ENCODE assay signal across 15 mouse cellular contexts in genomic region chr9:41149896-41150295, GRCm38 (mm10). TPM values are rescaled to one million over a fixed set of nuclear protein-coding genes. Genes with fewer than 3 reads are reported as not detected.
DNase-seq lines count a peak whose midpoint lies in the region; ATAC-seq lines count a peak whose summit lies in the region.
"Had no signal": no experiment of that assay in that cellular context is flagged by ENCODE, and none has a peak within 500 bp of the region (broad histone marks: within the 10 kb centered on the region; RNA-seq: fewer than 3 reads in every experiment).

No protein-coding gene starts in this region.

- no peak for DNase-seq in heart, embryonic 10.5 days (ENCODE audit: low spot score)
- DNase-seq in heart, adult 8-10 months (ENCODE audit: low spot score): no peak
- DNase-seq in MEL-GATA-1-ER (ENCODE audit: extremely low read depth, low read depth): peak; percentile 90
- DNase-seq in hindbrain, embryonic 14.5 days (ENCODE audit: low spot score): no peak
- no peak for DNase-seq in thymus, postnatal 25 days
- no peak for DNase-seq in limb, embryonic 10.5 days (ENCODE audit: low spot score)
- DNase-seq in embryo, embryonic 11 days: no peak
- DNase-seq: adrenal gland, postnatal 14 days; heart, adult 2 months; kidney, postnatal 36 days; thymus, postnatal 36 days had no signal

- no peak overlapping the region for H3K9ac ChIP-seq in hindbrain, embryonic 14.5 days
- H3K9ac ChIP-seq: embryonic facial prominence, embryonic 13.5 days; lung, embryonic 15.5 days; midbrain, embryonic 15.5 days had no signal

- H3K9me3 ChIP-seq in heart, embryonic 10.5 days: no peaks in the 10 kb centered on the region
- no peaks in the 10 kb centered on the region for H3K9me3 ChIP-seq in hindbrain, embryonic 14.5 days (ENCODE audit: control insufficient read depth, low read length)
- H3K9me3 ChIP-seq in limb, embryonic 10.5 days (replicated peaks): no peaks in the 10 kb centered on the region
- H3K9me3 ChIP-seq: embryonic facial prominence, embryonic 13.5 days; lung, embryonic 15.5 days; midbrain, embryonic 15.5 days had no signal

- H3K4me3 ChIP-seq in heart, embryonic 10.5 days: no peak overlapping the region
- no peak overlapping the region for H3K4me3 ChIP-seq in hindbrain, embryonic 14.5 days (replicated peaks; ENCODE audit: low read length)
- no peak overlapping the region for H3K4me3 ChIP-seq in macrophage (ENCODE audit: inconsistent target)
- H3K4me3 ChIP-seq in limb, embryonic 10.5 days: no peak overlapping the region
- H3K4me3 ChIP-seq: embryonic facial prominence, embryonic 13.5 days; heart, adult 2 months; lung, embryonic 15.5 days; midbrain, embryonic 15.5 days had no signal

- peak overlapping the region; percentile 30; the same call in 1 of the 2 replicates for H3K27ac ChIP-seq in heart, embryonic 10.5 days
- H3K27ac ChIP-seq in hindbrain, embryonic 14.5 days: peak overlapping the region; percentile 22; the same call in 1 of the 2 replicates
- peak overlapping the region; percentile 60 for H3K27ac ChIP-seq in macrophage
- H3K27ac ChIP-seq in limb, embryonic 10.5 days: no peak overlapping the region
- H3K27ac ChIP-seq: embryonic facial prominence, embryonic 13.5 days; heart, adult 2 months; lung, embryonic 15.5 days; midbrain, embryonic 15.5 days had no signal

- peaks cover 59% of the 10 kb centered on the region for H3K4me1 ChIP-seq in heart, embryonic 10.5 days
- peaks cover 28% of the 10 kb centered on the region for H3K4me1 ChIP-seq in hindbrain, embryonic 14.5 days (replicated peaks; ENCODE audit: control insufficient read depth, insufficient read depth, low read length)
- H3K4me1 ChIP-seq in limb, embryonic 10.5 days: peaks cover 41% of the 10 kb centered on the region

- ATAC-seq in hindbrain, embryonic 14.5 days (ENCODE audit: low FRiP score): no peak

- H3K4me2 ChIP-seq in hindbrain, embryonic 14.5 days (replicated peaks): no peak overlapping the region
- H3K4me2 ChIP-seq: embryonic facial prominence, embryonic 13.5 days; lung, embryonic 15.5 days; midbrain, embryonic 15.5 days had no signal

- H3K27me3 ChIP-seq in heart, embryonic 10.5 days (ENCODE audit: insufficient read depth, poor library complexity, severe bottlenecking): no peaks in the 10 kb centered on the region
- H3K27me3 ChIP-seq in hindbrain, embryonic 14.5 days (ENCODE audit: control insufficient read depth, insufficient read depth, low read length): no peaks in the 10 kb centered on the region
- H3K27me3 ChIP-seq in limb, embryonic 10.5 days (ENCODE audit: low read depth, poor library complexity, severe bottlenecking): 0 out of 2 replicates have a peak, but pooled peaks cover 10% of the 10 kb centered on the region
- H3K27me3 ChIP-seq: lung, embryonic 15.5 days; midbrain, embryonic 15.5 days had no signal

- H3K79me2 ChIP-seq in macrophage (ENCODE audit: inconsistent target): peaks cover 97% of the 10 kb centered on the region

- 26% methylated on average over 2 of the region's 2 CpGs for WGBS in heart, embryonic 10.5 days
- 68% methylated on average over 2 of the region's 2 CpGs for whole genome bisulfite sequencing in hindbrain, embryonic 14.5 days
- WGBS in macrophage (ENCODE audit: missing documents): 28% methylated on average over 2 of the region's 2 CpGs
- WGBS in limb, embryonic 10.5 days: 65% methylated on average over 2 of the region's 2 CpGs

- H3K36me3 ChIP-seq in heart, embryonic 10.5 days: no peaks in the 10 kb centered on the region
- H3K36me3 ChIP-seq in hindbrain, embryonic 14.5 days (replicated peaks; ENCODE audit: control insufficient read depth, insufficient read depth): no peaks in the 10 kb centered on the region
- no peaks in the 10 kb centered on the region for H3K36me3 ChIP-seq in macrophage (ENCODE audit: inconsistent target)
- no peaks in the 10 kb centered on the region for H3K36me3 ChIP-seq in limb, embryonic 10.5 days
- H3K36me3 ChIP-seq: embryonic facial prominence, embryonic 13.5 days; lung, embryonic 15.5 days; midbrain, embryonic 15.5 days had no signal

RNA-seq across cellular contexts. Expression of gene Ubash3b, which starts 11.6 kb away (rescaled TPM):
- 13.3 and 13.8 TPM in 2 replicates for polyA plus RNA-seq in heart, embryonic 10.5 days (2016; fragmentation: Nextera tagmentation; extraction: Ambion mirVana)
- 1 to 10 TPM in 1 of 4 experiments, under 1 TPM in 3; 0.79 to 1.1 (median 0.97) TPM for total RNA-seq in heart, adult 8-10 months (2022)
- 27.6 and 32.1 TPM in 2 replicates for polyA plus RNA-seq in hindbrain, embryonic 14.5 days (2014; fragmentation: Nextera tagmentation; extraction: Ambion mirVana)
- 10 to 100 TPM; 11.3 to 61.6 (median 22.4) TPM for total RNA-seq in macrophage (2018; cell fraction: chromatin; rRNA removed)
- 10 to 100 TPM; 10.5 to 20.6 (median 14.8) TPM for total RNA-seq in macrophage (2018; cell fraction: cytosol; rRNA removed)
- 10 to 100 TPM; 11.8 to 66.8 (median 19.8) TPM for total RNA-seq in macrophage (2018; cell fraction: nucleus; rRNA removed)
- polyA plus RNA-seq in macrophage (2018): 7.7 to 26.7 TPM (median 10.3 TPM) in 3 replicates
- polyA plus RNA-seq in limb, embryonic 10.5 days (2016; fragmentation: Nextera tagmentation; extraction: Ambion mirVana): 6.9 and 7.8 TPM in 2 replicates
